Mouse (Mus musculus) midbrain, embryonic 15.5 days (tissue): ENCODE data around the gene Rarres1. TPM values are rescaled to one million over a fixed set of nuclear protein-coding genes. Genes with fewer than 3 reads are reported as not detected.

Source experiments
- ATAC-seq: fragments of 200-750 bp; cut with Nextera tagmentation; replicated peaks from 2 replicates; pipeline ENCODE4 v1.8.0; 2017; ENCODE audit warnings: moderate TSS enrichment
- H3K27ac ChIP-seq: fragments of 300-500 bp; sonication (generic); 2 replicates; pipeline ENCODE4 v1.5.1; 2015; ENCODE audit warnings: mild to moderate bottlenecking, inconsistent platforms
- H3K27me3 ChIP-seq: fragments of 300-500 bp; sonication (generic); replicated peaks from 2 replicates; pipeline ENCODE4 v1.6.1; 2015; ENCODE audit warnings: inconsistent platforms
- H3K36me3 ChIP-seq: fragments of 300-500 bp; sonication (generic); replicated peaks from 2 replicates; pipeline ENCODE4 v1.6.1; 2015; ENCODE audit warnings: inconsistent platforms
- H3K4me1 ChIP-seq: fragments of 300-500 bp; sonication (generic); 2 replicates; pipeline ENCODE4 v1.6.1; 2015; ENCODE audit warnings: inconsistent platforms
- H3K4me2 ChIP-seq: fragments of 300-500 bp; sonication (generic); 2 replicates; pipeline ENCODE4 v1.6.1; 2015; ENCODE audit warnings: inconsistent platforms, mild to moderate bottlenecking, moderate library complexity
- H3K4me3 ChIP-seq: fragments of 300-500 bp; sonication (generic); 2 replicates; pipeline ENCODE4 v1.5.1; 2015; ENCODE audit warnings: mild to moderate bottlenecking, inconsistent platforms
- H3K9ac ChIP-seq: fragments of 300-500 bp; sonication (generic); 2 replicates; pipeline ENCODE4 v1.6.1; 2015; ENCODE audit warnings: mild to moderate bottlenecking, inconsistent platforms
- H3K9me3 ChIP-seq: fragments of 300-500 bp; sonication (generic); 2 replicates; pipeline ENCODE4 v1.6.1; 2016; ENCODE audit warnings: inconsistent platforms
- WGBS: fragments of 180-500 bp; shearing (Covaris S2); methylation state at CpG from one replicate; pipeline ENCODE4 v1.1.7; 2015; ENCODE audit warnings: mixed read lengths; 5-methylcytosine and 5-hydroxymethylcytosine counted together
- polyA plus RNA-seq: library from polyadenylated mRNA; unstranded; fragments of >200 nt; fragmentation: Nextera tagmentation; extraction: Ambion mirVana; gene quantifications from 2 replicates; pipeline ENCODE4 v1.2.1, GENCODE M21; 2015

The Rarres1 gene
- polyA plus RNA-seq, result 2.6 and 5.1 TPM in 2 replicates

DNA sequence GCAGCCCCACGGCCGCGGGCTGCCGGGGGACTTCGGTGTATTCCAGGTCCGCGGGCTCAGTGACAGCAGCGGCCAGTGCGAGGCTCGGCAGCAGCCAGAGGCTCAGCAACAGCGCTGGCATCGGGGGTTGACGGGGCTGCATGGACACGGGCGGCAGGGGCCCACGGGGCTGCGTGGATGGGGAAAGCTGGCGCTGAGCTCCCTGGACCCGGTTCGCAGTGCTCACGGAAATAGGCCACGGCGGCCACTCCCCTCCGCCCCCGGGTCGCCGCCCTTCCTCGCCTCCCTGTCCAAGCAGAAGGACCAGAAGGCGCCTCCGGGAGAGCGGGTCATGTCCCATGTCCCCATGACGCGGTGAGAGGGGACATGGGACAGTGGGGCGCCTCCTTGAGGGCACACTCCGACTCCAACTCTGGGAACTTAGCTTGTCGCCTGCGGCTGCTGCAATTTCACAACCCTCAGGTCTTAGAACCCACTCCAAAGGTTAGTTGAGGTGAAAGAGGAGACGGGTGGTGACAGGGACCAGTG lies at the start of gene Rarres1:
Rarres1 (minus strand) TSS at position 250 of the 528 bp plus-strand sequence.
- Histone ChIP-seq H3K9ac (peak within 1 kb of the TSS; percentile 49), H3K4me3 (peak within 1 kb of the TSS; percentile 59), H3K27ac (no peak within 1 kb of the TSS), H3K4me1 (peaks cover 4% of the 10 kb centered on the region), H3K27me3 (peaks cover 25% of the 10 kb centered on the region), H3K36me3 (no peaks in the 10 kb centered on the region), H3K4me2 (peak within 1 kb of the TSS; percentile 97), H3K9me3 (no peaks in the 10 kb centered on the region)
- ATAC-seq, result peak; percentile 78
- 2% methylated on average over 38 of the region's 38 CpGs for whole genome bisulfite sequencing

DNA sequence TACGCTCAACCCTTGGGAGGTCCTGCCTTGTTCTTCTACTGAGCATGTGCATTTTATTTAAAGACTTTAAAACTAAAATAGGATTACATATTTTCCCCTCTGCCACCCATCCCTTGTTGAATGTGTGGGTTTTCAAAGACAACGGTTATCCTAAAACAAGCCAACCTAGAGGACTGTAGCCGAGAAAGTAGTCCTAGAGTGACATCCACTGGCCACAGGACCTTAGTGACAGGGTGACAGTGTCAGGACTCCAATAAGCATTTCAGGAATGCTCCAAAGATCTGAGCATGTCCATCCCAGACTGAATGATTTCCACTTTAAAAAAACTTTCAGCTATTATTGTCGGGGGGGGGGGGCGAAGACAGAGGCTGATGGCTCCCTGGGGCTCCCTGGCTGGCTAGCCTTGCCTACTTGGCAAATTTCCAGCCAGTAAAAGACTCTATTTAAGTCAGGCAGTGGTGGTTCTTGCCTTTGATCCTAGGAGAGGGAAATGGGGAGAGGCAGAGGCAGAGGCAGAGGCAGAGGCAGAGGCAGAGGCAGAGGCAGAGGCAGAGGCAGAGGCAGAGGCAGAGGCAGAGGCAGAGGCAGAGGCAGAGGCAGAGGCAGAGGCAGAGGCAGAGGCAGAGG lies 49.5 kb upstream of the Rarres1 start:
- H3K27ac ChIP-seq, result no peak overlapping the region
- H3K9ac ChIP-seq, result no peak overlapping the region
- no peaks in the 10 kb centered on the region for H3K4me1 ChIP-seq
- no peak overlapping the region for H3K4me2 ChIP-seq
- 51% methylated on average over 5 of the region's 5 CpGs for WGBS
- no peak overlapping the region for H3K4me3 ChIP-seq
- no peaks in the 10 kb centered on the region for H3K36me3 ChIP-seq
- no peaks in the 10 kb centered on the region for H3K9me3 ChIP-seq
- ATAC-seq, result peak; percentile 57
- H3K27me3 ChIP-seq, result no peaks in the 10 kb centered on the region; the same call in 1 of the 2 replicates

DNA sequence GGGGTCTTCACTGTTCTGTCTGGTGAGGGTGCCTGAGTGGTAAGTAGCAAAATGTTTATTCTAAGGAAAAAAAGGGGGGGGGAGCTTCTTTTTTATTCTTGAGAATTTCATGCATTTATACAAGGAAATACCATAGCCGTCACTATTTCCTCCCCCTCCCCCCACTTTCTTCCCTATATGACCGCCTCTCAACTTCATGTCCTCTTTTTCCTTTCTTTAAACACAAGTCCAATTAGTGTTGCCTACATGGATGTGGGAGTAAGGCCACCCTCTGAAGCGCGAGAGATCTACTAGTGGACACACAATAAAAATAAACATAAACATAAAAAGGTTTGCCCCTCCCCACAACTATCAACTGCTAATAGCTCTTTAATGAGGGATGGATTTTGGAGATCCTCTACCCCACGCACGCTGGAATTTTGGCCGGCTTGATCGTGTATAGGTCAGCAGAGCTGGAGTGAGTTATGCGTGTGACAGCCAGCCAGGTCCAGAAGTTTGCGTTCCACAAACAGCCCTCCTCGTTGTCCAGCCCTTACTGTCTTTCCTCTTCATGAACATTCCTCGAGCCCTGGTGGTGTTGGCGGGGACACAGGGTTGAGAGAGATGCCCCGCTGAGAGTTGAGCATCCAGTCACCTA lies 42.5 kb upstream of the Rarres1 start:
- Histone ChIP-seq H3K9ac (no peak overlapping the region), H3K4me3 (peak overlapping the region; percentile 24; the same call in 1 of the 2 replicates), H3K36me3 (no peaks in the 10 kb centered on the region), H3K9me3 (no peaks in the 10 kb centered on the region), H3K4me2 (peak overlapping the region; percentile 49), H3K27me3 (no peaks in the 10 kb centered on the region), H3K27ac (peak overlapping the region; percentile 69), H3K4me1 (peaks cover 12% of the 10 kb centered on the region)
- 68% methylated on average over 14 of the region's 14 CpGs for WGBS
- ATAC-seq, result peak; percentile 57

DNA sequence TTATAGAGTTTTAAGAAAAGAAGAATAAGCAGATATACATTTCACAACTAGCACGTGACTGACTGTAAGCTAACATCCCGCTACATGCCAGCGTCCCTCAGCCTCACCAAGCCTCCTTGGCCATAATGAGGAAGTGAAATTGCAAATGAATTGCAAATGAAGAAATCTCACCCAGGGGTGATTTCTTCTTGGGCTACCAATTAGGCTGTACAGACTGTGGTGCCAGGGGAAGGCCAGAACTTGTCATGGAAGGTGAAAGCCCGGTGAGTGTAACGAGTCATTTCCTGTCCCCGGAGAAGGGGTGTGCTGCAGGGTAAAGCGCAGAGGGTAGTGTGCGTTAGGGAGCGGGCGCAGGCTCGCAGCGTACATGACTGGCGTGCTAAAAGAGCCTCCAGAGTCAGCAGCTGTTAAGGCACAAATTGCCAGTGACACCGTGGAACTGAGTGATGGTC lies 41.9 kb upstream of the Rarres1 start:
- 20% methylated on average over 14 of the region's 14 CpGs for WGBS
- peak overlapping the region; percentile 69 for H3K27ac ChIP-seq
- no peaks in the 10 kb centered on the region for H3K27me3 ChIP-seq
- H3K4me2 ChIP-seq, result peak overlapping the region; percentile 49
- peak; percentile 94 for ATAC-seq
- peaks cover 12% of the 10 kb centered on the region for H3K4me1 ChIP-seq
- no peak overlapping the region for H3K9ac ChIP-seq
- no peaks in the 10 kb centered on the region for H3K36me3 ChIP-seq
- H3K9me3 ChIP-seq, result no peaks in the 10 kb centered on the region
- peak overlapping the region; percentile 24 for H3K4me3 ChIP-seq

DNA sequence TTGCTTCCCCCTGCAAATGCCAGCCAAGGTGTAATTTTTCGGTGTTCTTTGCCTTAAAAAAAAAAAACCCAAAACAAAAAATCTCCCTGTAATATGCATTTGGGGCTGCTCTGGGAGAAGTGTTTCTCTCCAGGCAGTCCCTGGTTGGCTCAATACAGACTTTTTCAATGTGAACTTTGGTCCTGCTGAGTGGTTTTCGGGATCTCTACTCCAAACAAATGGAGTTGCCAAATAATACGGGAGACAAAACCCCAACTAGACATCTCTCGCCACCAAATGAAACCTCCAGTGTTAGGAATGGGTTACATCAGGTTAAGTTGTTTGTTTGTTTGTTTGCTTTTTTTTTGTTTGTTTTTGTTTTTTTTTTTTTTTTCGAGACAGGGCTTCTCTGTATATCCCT lies 39.9 kb upstream of the Rarres1 start:
- no peak for ATAC-seq
- WGBS, result 89% methylated on average over 5 of the region's 5 CpGs

DNA sequence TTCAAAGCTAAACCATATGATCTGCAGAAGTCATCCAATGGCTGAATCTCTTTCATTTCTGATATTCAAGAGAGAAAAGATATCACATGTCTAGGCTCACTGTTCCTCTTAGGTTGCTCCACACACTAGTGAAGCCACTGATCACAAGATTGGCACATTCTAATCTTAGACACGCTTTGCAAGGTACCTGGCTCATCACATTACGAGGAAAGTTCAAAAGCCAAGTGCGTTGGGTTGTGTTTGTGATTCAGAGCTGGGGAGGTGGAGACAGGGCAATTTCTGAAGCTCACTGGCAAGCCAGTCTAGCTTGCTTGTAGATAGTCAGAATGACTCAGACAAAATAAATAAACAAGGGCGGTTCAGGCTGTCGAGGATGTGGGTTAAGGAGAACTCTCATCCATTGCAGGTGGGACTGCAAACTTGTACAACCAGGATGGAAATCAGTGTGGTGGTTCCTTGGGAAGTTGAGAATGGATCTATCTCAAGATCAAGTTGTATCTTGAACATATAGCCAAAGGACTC lies 38.7 kb upstream of the Rarres1 start:
- no peak overlapping the region for H3K4me2 ChIP-seq
- no peaks in the 10 kb centered on the region for H3K27me3 ChIP-seq
- no peaks in the 10 kb centered on the region for H3K9me3 ChIP-seq
- no peaks in the 10 kb centered on the region for H3K36me3 ChIP-seq
- H3K4me1 ChIP-seq, result peaks cover 12% of the 10 kb centered on the region
- no peak overlapping the region for H3K4me3 ChIP-seq
- no peak overlapping the region for H3K9ac ChIP-seq
- ATAC-seq, result no peak
- 94% methylated on average over 5 of the region's 5 CpGs for WGBS
- no peak overlapping the region for H3K27ac ChIP-seq

More for the DNA sequence above, 39.9 kb upstream of the Rarres1 start:
- H3K27me3 ChIP-seq, result no peaks in the 10 kb centered on the region
- peaks cover 12% of the 10 kb centered on the region for H3K4me1 ChIP-seq
- H3K4me3 ChIP-seq, result no peak overlapping the region
- H3K9ac ChIP-seq, result no peak overlapping the region
- H3K36me3 ChIP-seq, result no peaks in the 10 kb centered on the region
- H3K27ac ChIP-seq, result no peak overlapping the region
- H3K9me3 ChIP-seq, result no peaks in the 10 kb centered on the region
- H3K4me2 ChIP-seq, result no peak overlapping the region

DNA sequence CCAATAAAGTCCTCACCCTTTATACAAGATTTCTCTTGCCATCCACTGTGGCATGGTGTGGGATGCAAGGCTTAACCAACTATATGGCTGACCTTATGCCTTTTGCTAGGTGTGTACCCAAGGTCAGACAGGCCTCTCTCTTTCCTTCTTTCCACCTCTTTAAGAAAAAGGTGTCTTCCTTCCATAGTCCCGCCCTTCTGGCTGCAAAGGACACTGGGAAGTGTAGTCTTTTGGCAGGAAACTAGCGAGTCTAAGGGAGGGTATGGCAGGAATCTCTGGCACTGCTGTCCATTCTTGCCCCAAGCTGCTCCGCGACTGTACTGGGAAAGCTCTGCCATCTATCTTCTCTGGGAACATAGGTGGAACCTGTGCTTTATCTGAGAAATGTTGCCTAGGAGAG lies 38.0 kb upstream of the Rarres1 start:
- Histone ChIP-seq H3K27ac (no peak overlapping the region), H3K4me1 (peaks cover 12% of the 10 kb centered on the region), H3K36me3 (no peaks in the 10 kb centered on the region), H3K27me3 (no peaks in the 10 kb centered on the region), H3K4me3 (no peak overlapping the region), H3K9ac (no peak overlapping the region), H3K9me3 (no peaks in the 10 kb centered on the region), H3K4me2 (peak overlapping the region; percentile 25; the same call in 1 of the 2 replicates)
- 54% methylated on average over 4 of the region's 4 CpGs for WGBS
- peak; percentile 40 for ATAC-seq

DNA sequence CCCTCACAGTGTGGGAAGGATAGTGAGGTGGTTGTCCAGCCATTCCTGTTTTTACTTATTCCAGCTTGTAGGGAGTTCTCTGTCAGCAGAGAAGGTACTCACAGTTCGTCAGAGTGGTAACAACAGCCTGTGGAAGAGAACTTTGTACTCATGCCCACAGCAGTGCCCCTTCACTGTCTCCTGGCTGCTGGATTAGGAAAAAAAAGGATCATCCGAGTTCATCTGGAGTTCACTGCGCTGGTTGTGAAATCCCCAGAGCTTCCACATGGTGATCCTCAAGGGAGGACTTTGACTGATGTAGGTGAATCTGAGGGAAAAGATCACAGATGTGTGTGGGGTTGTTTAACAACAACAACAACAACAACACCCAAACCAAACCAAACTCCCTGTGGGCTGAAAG lies 35.9 kb upstream of the Rarres1 start:
- Histone ChIP-seq H3K4me2 (no peak overlapping the region), H3K4me1 (no peaks in the 10 kb centered on the region), H3K27me3 (no peaks in the 10 kb centered on the region), H3K4me3 (no peak overlapping the region), H3K27ac (no peak overlapping the region), H3K9ac (no peak overlapping the region), H3K9me3 (no peaks in the 10 kb centered on the region), H3K36me3 (no peaks in the 10 kb centered on the region)
- 65% methylated on average over 3 of the region's 3 CpGs for WGBS
- ATAC-seq, result no peak

DNA sequence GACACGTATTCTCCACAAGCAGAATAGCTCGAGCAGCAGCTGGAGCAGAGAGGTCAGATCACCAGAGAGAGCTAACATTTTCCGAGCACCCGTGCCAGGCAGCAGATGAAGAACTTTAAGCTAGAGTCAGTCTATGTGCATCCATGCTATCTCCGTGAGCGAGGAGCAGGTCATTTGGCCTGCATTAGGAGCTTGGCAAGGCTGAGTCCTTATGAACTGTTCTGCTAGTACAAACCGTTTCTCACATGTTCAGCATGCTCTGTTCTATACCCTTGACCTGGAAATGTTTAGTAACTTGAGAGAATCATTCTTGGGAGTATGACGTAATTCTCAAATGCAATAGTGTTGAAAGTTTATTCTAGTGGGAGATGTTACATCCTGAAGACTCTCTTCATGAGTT lies 28.3 kb upstream of the Rarres1 start:
- 83% methylated on average over 8 of the region's 8 CpGs for WGBS
- H3K4me2 ChIP-seq, result no peak overlapping the region
- H3K27ac ChIP-seq, result no peak overlapping the region
- H3K4me1 ChIP-seq, result no peaks in the 10 kb centered on the region
- ATAC-seq, result no peak
- no peak overlapping the region for H3K4me3 ChIP-seq
- no peaks in the 10 kb centered on the region for H3K9me3 ChIP-seq
- H3K27me3 ChIP-seq, result no peaks in the 10 kb centered on the region
- H3K36me3 ChIP-seq, result no peaks in the 10 kb centered on the region
- no peak overlapping the region for H3K9ac ChIP-seq

DNA sequence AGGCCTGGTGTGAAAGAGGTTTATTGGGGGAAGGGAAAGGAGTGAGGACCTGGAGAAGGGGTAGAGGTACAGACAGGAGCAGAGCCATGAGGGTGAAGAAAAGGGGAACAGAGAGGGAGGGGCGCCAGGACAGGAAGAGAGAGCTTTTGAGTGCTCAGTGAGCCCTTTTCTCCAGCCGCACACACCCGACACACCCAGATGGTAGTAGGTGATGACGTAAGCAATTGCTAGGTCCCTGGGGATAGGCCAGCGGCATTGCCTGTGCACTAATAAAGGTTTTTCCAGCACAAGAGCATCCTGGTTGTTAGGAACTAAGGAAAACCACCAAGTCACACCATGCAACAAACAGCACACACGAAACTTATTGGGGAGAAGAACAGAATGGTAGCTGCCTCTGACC lies 9.4 kb upstream of the Rarres1 start:
- no peaks in the 10 kb centered on the region for H3K27me3 ChIP-seq
- no peaks in the 10 kb centered on the region for H3K9me3 ChIP-seq
- no peak for ATAC-seq
- no peak overlapping the region for H3K4me3 ChIP-seq
- 87% methylated on average over 6 of the region's 6 CpGs for WGBS
- no peaks in the 10 kb centered on the region for H3K36me3 ChIP-seq
- no peaks in the 10 kb centered on the region for H3K4me1 ChIP-seq
- H3K9ac ChIP-seq, result no peak overlapping the region
- no peak overlapping the region for H3K4me2 ChIP-seq
- no peak overlapping the region for H3K27ac ChIP-seq

DNA sequence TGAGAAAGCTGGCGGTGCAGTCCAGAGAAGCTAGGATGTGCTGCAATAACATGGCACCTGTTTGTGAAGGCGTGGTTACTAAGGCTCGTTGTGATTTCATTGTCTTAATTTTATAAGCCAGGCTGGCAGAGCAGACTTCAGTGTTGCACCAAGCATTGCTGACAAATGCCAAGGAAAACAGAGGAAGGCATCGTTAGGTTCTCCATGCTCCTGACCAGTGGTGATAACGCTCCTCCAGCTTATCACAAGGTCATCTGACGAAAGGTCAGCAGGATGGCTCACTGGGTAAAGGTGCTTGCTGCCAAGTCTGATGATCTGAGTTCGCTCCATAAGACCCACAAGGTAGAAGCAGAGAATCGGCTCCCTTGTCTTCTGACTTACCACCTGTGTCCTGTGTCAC lies 7.4 kb upstream of the Rarres1 start:
- Histone ChIP-seq H3K27ac (no peak overlapping the region), H3K4me2 (no peak overlapping the region), H3K9me3 (no peaks in the 10 kb centered on the region), H3K9ac (no peak overlapping the region), H3K27me3 (0 out of 2 replicates have a peak, but pooled peaks cover 3% of the 10 kb centered on the region), H3K4me1 (no peaks in the 10 kb centered on the region), H3K36me3 (no peaks in the 10 kb centered on the region), H3K4me3 (no peak overlapping the region)
- ATAC-seq, result no peak
- 92% methylated on average over 8 of the region's 8 CpGs for WGBS

DNA sequence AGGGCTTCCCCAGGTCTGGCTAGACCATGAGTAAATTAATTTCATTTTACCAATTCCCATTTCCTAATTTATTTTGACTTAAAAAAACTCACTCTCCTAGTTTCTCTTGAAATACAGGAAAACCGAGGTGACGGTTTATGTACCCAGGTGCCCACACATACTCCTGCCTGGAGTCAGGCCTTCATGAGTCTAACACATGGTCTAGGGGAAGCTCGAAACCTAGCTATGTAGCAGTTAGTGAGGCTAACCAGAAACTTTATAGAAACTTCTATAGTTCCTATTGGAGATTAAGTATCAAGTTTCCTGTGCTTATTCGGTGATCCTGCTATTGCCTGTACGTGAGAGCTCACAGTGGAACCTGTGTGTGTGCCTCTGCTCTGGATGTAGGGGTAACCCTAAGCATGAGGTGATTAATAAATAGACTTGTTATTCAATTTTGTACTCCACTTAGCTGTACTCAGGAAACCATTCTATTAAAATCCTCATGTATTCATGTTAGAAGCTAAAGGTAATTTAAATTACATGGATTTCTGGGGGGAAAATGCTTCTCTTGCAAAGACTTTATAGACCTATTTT lies 5.3 kb upstream of the Rarres1 start:
- Histone ChIP-seq H3K4me1 (peaks cover under 1% of the 10 kb centered on the region), H3K27ac (no peak overlapping the region), H3K4me3 (no peak overlapping the region), H3K36me3 (no peaks in the 10 kb centered on the region), H3K9me3 (no peaks in the 10 kb centered on the region), H3K4me2 (no peak overlapping the region), H3K9ac (no peak overlapping the region), H3K27me3 (peaks cover 14% of the 10 kb centered on the region; the same call in 1 of the 2 replicates)
- ATAC-seq, result no peak
- WGBS, result 88% methylated on average over 5 of the region's 5 CpGs
